In the genomic region with DNA sequence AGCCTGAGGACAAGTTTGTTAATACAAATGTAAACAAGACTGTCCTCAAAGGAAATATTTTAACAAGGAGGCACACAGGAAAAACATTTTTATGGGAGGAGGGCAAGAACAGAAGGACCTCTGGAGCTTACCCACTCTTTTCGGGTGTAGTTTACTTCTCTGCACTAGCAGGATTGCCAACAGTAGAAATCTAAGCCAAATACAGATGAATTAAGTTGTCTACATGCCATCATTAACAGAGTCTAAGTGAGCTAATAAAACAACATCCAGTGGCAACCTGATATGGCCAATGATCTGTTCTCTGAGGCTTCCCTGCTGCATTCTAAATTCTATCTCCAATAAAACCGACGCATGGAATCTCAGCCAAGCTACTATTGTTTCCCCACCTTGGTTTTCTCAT, we compare ENCODE assay signal across 20 mouse cellular contexts.
"Had no signal": no experiment of that assay in that cellular context is flagged by ENCODE, and none has a peak within 500 bp of the region (broad histone marks: within the 10 kb centered on the region; RNA-seq: fewer than 3 reads in every experiment).

No protein-coding gene starts in this region.

- H3K27me3 ChIP-seq: lung, embryonic 15.5 days; midbrain, embryonic 12.5 days; neural tube, embryonic 13.5 days; neural tube, embryonic 15.5 days had no signal

- ATAC-seq: lung, postnatal 0 days; midbrain, embryonic 16.5 days had no signal

- H3K27ac ChIP-seq: lung, embryonic 15.5 days; midbrain, embryonic 10.5 days; midbrain, embryonic 12.5 days; neural tube, embryonic 13.5 days; neural tube, embryonic 15.5 days had no signal

- H3K36me3 ChIP-seq: lung, embryonic 15.5 days; midbrain, embryonic 10.5 days; midbrain, embryonic 12.5 days; neural tube, embryonic 13.5 days; neural tube, embryonic 15.5 days had no signal

- H3K9ac ChIP-seq: lung, embryonic 15.5 days; midbrain, embryonic 12.5 days; neural tube, embryonic 13.5 days; neural tube, embryonic 15.5 days had no signal

- H3K4me3 ChIP-seq: lung, embryonic 15.5 days; midbrain, embryonic 10.5 days; midbrain, embryonic 12.5 days; myocyte; neural tube, embryonic 13.5 days; neural tube, embryonic 15.5 days had no signal

- H3K4me2 ChIP-seq: lung, embryonic 15.5 days; midbrain, embryonic 12.5 days; neural tube, embryonic 13.5 days; neural tube, embryonic 15.5 days had no signal

- H3K4me1 ChIP-seq: lung, embryonic 15.5 days; midbrain, embryonic 10.5 days; midbrain, embryonic 12.5 days; neural tube, embryonic 15.5 days had no signal

- DNase-seq: lung, adult 18-20 months; lung, postnatal 14 days; lung, postnatal 4 days; midbrain, embryonic 14.5 days; retina, postnatal 1 day; right cerebral cortex, adult 18-20 months; right cerebral cortex, postnatal 25 days; right cerebral cortex, postnatal 4 days; spleen, adult 18-20 months; thymus, adult 18-20 months; thymus, postnatal 14 days; thymus, postnatal 36 days had no signal

- H3K9me3 ChIP-seq: lung, embryonic 15.5 days; midbrain, embryonic 10.5 days; midbrain, embryonic 12.5 days; neural tube, embryonic 13.5 days; neural tube, embryonic 15.5 days had no signal
